Mouse (Mus musculus) limb, embryonic 14.5 days (tissue): ENCODE data around the gene Col1a1. TPM values are rescaled to one million over a fixed set of nuclear protein-coding genes. Genes with fewer than 3 reads are reported as not detected.

ENCODE experiments used
- ATAC-seq: fragments of 200-750 bp; cut with Nextera tagmentation; 2 replicates; pipeline ENCODE4 v1.8.0; 2017; ENCODE audit warnings: low read depth, moderate number of reproducible peaks, moderate TSS enrichment; ENCODE audit not compliant: low FRiP score
- DNase-seq: peaks from one replicate; pipeline ENCODE4 v3.0.0-alpha.2; 2015; ENCODE audit warnings: low spot score
- H3K27ac ChIP-seq: fragments of 300-500 bp; sonication (generic); replicated peaks from 2 replicates; pipeline ENCODE4 v1.5.1; 2014; ENCODE audit warnings: low read depth, mild to moderate bottlenecking, low read length, moderate library complexity, mixed read lengths
- H3K27me3 ChIP-seq: fragments of 300-500 bp; sonication (generic); 2 replicates; pipeline ENCODE4 v1.6.1; 2014; ENCODE audit warnings: low read length, mixed read lengths; ENCODE audit not compliant: control insufficient read depth, insufficient read depth
- H3K36me3 ChIP-seq: fragments of 300-500 bp; sonication (generic); 2 replicates; pipeline ENCODE4 v1.6.1; 2014; ENCODE audit warnings: mild to moderate bottlenecking, low read length, moderate library complexity, mixed read lengths; ENCODE audit not compliant: control insufficient read depth, insufficient read depth
- H3K4me1 ChIP-seq: fragments of 300-500 bp; sonication (generic); 2 replicates; pipeline ENCODE4 v1.6.1; 2014; ENCODE audit warnings: antibody characterized with exemption, low read length, mixed read lengths; ENCODE audit not compliant: control insufficient read depth, insufficient read depth
- H3K4me2 ChIP-seq: fragments of 300-500 bp; sonication (generic); replicated peaks from 2 replicates; pipeline ENCODE4 v1.6.1; 2014; ENCODE audit warnings: low read depth, mild to moderate bottlenecking, low read length, moderate library complexity; ENCODE audit not compliant: severe bottlenecking
- H3K4me3 ChIP-seq: fragments of 300-500 bp; sonication (generic); replicated peaks from 2 replicates; pipeline ENCODE4 v1.5.1; 2014; ENCODE audit warnings: low read length
- H3K9ac ChIP-seq: fragments of 300-500 bp; sonication (generic); 2 replicates; pipeline ENCODE4 v1.6.1; 2014; ENCODE audit warnings: mild to moderate bottlenecking, low read depth, low read length, moderate library complexity; ENCODE audit not compliant: severe bottlenecking
- H3K9me3 ChIP-seq: fragments of 300-500 bp; sonication (generic); 2 replicates; pipeline ENCODE4 v1.6.1; 2016; ENCODE audit warnings: low read length; ENCODE audit not compliant: control insufficient read depth
- POLR2A ChIP-seq: fragments of 200-500 bp; IDR thresholded peaks from 2 replicates; pipeline ENCODE4 v1.8.0; 2012; ENCODE audit warnings: inconsistent platforms, mild to moderate bottlenecking, moderate library complexity, borderline replicate concordance; ENCODE audit not compliant: insufficient read depth, insufficient read length; ENCODE audit errors: extremely low read depth
- WGBS: fragments of 180-500 bp; shearing (Covaris S2); extraction: QIAGEN DNeasy Blood & Tissue Kit; methylation state at CpG from one replicate; pipeline ENCODE4 v1.1.7; 2014; 5-methylcytosine and 5-hydroxymethylcytosine counted together
- polyA plus RNA-seq, 2 experiments: library from polyadenylated mRNA; depleted of rRNA in 1 of 2; stranded (reverse) in 1 of 2; unstranded in 1 of 2; fragments of >200 nt; fragmentation: Nextera tagmentation in 1 of 2; extraction: Ambion mirVana in 1 of 2; gene quantifications; 2 replicates each; pipeline versions ENCODE4 v1.2.1 to v1.2.3; 2012 to 2014

The Col1a1 gene
- polyA plus RNA-seq, 2 experiments, result 1,421 to 2,873 TPM

DNA sequence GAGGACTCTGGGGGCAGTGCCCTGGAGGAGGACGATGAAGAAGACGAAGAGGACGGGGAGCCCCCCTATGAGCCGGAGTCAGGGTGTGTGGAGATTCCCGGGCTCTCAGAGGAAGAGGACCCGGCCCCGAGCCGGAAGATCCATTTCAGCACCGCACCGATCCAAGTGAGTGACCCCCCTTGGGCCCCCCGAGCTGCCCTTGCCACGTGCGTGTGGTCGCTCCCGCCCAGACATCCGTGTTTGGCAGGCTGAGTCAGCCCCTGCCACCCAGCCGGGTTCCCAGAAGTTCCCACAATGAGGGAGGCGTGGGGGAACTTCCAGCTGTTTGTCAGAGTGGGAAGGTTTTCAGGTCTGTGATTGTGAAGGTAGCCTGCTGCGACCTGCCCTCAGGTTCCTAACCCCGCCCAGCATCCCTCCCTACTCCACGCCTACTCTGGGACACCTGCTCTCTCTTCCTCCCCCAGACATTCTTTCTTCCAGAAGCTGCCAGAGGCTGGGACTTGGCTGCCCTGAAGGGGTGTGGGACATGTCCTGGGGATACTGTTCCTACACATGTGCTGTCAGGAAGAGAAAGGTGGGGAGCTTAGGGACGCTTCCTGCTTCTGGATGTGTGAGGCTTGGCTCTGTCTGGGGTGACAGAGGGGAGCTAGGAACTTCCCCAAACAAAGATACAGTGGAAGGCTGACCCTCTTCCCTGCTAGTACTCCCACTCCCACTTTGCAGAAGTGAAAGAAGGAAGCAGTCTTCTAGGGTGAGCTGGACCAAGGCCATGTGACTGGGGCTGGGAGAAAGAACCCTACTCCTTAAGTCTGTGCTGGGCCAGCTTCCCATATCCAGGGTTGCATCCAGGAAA is 57.0 kb downstream of the Col1a1 start:
- Histone ChIP-seq H3K9me3 (no peaks in the 10 kb centered on the region), H3K27me3 (no peaks in the 10 kb centered on the region), H3K4me2 (peak overlapping the region; percentile 100), H3K27ac (no peak overlapping the region; the same call in 1 of the 2 replicates), H3K4me1 (peaks cover 57% of the 10 kb centered on the region), H3K9ac (peak overlapping the region; percentile 82), H3K36me3 (peaks cover 36% of the 10 kb centered on the region), H3K4me3 (peak overlapping the region; percentile 87)
- 1% methylated on average over 20 of the region's 22 CpGs for WGBS
- DNase-seq, result peak; percentile 55
- no peak for ATAC-seq
- no peak for TF ChIP-seq POLR2A

DNA sequence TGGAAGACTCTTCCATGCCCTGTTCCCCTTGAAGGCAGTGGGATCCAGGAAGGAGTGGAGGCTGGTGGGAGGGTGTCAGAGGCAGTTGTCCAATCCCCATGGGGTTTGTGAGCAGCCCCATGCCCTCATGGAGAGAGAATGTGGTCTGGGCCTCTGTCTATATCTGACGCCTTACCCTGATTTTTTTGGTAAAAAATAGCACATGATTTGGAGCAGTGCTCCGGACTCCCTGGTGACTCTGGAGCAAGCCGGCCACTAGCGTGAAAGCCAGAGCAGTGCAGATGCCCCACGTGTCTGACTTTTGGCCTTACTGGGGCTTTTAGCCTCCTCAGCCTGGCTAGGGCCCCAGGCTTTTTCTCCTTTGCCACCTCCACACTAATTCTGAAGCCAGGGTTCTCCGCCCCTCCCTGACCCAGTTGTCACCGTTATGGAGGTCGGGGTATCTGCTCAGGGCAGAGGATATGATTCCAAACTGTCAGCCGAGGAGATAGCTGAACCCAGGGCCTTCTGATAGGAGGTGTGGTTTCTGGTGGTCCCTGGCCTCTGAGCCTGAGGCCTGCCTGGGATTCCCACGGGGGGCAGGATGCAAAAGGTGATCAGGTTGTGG is 58.3 kb downstream of the Col1a1 start:
- TF ChIP-seq POLR2A, result no peak
- Histone ChIP-seq H3K36me3 (peaks cover 50% of the 10 kb centered on the region), H3K4me1 (peaks cover 44% of the 10 kb centered on the region), H3K9me3 (no peaks in the 10 kb centered on the region), H3K27ac (no peak overlapping the region), H3K4me2 (peak overlapping the region; percentile 100), H3K27me3 (no peaks in the 10 kb centered on the region), H3K4me3 (peak overlapping the region; percentile 87), H3K9ac (peak overlapping the region; percentile 82)
- DNase-seq, result no peak
- 41% methylated on average over 10 of the region's 10 CpGs for WGBS
- ATAC-seq, result no peak

DNA sequence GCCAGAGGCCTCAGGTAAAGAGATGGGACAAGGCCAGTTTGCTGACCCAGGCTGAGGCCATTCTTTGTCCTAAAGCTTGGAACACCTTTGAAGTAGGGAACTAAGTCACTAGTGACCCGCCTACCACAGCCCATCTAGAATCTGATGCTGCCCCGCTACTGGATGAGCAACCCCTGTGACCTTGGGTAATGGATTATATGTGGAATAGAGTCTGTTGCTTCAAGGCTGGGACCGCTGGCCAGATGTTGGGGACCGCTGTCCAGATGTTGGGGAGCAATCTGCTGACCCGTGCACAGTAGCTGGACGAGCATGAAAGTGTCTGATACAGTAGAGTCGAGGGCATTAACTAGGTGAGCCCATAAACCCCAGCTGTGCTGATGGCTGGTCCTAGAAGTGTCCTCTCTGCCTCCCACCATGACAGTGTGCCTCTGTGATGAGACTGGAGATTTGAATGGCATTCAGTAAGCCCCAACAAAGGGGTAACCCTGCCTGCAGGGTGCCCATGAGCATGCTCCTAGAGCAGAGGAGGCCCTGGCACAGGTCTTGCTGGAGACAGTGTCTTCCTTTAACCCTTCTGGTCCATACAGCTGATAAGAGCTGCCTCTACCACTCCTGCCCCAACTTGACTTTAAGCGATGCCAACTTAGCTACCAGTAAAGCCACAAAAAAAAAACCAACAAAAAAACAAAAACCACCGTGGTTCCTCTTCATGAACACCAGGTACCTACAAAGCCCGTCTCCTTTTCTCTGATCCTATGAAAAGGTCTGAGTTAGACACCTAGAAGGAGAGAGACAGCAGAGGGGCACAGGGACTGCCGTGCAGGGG is 59.1 kb downstream of the Col1a1 start:
- no peaks in the 10 kb centered on the region for H3K27me3 ChIP-seq
- TF ChIP-seq POLR2A, result no peak
- peaks cover 57% of the 10 kb centered on the region for H3K36me3 ChIP-seq
- DNase-seq, result no peak
- ATAC-seq, result no peak
- H3K9me3 ChIP-seq, result no peaks in the 10 kb centered on the region
- peak overlapping the region; percentile 82 for H3K9ac ChIP-seq
- WGBS, result 76% methylated on average over 11 of the region's 11 CpGs
- H3K4me1 ChIP-seq, result peaks cover 40% of the 10 kb centered on the region
- H3K4me3 ChIP-seq, result peak overlapping the region; percentile 87; the same call in 1 of the 2 replicates
- peak overlapping the region; percentile 100 for H3K4me2 ChIP-seq
- no peak overlapping the region for H3K27ac ChIP-seq

DNA sequence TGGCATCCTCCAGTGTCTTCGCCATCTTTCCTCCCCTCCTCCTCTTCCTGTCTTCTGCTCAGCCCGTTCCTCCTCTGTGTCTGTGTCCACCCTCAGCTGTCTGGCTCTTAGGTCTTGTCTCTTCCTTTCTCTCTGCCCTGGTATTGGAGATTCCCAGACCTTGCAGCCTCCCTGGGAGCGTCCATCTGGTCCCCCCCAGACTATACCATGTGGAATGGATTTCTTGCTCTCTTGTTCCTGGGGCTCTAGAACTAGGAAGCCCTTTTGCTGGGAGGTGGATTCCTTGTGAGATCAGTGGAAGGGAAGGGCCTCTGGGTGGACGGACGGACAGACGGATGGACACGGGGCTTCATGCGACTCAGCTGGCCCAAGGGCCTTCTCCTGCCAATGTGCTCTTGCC is 60.1 kb downstream of the Col1a1 start:
- H3K27ac ChIP-seq, result no peak overlapping the region
- H3K4me1 ChIP-seq, result peaks cover 38% of the 10 kb centered on the region

DNA sequence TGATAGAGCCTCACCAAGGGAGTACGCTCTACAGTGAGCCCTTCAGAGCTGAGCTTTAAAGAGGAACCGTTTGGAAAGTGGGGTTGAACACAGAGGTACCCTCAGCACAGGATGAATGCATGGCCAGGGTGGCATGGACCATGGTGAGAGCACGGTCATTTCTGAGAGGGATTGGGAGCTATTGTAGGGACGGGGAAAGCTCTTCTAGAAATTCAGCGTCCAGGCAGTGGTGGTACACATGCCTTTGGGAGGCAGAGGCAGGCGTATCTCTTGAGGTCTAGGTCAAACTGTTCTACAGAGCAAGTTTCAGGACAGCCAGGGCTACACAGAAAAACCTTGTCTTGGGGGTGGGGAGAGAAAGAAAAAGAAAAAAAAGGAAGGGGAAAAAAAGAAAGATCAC is 61.0 kb downstream of the Col1a1 start:
- 90% methylated on average over 6 of the region's 6 CpGs for WGBS
- H3K4me1 ChIP-seq, result peaks cover 38% of the 10 kb centered on the region
- no peaks in the 10 kb centered on the region for H3K9me3 ChIP-seq
- H3K27ac ChIP-seq, result no peak overlapping the region
- ATAC-seq (no peak), DNase-seq (no peak)
- TF ChIP-seq POLR2A, result no peak
- no peak overlapping the region for H3K4me3 ChIP-seq
- H3K4me2 ChIP-seq, result no peak overlapping the region
- peaks cover 71% of the 10 kb centered on the region for H3K36me3 ChIP-seq
- no peak overlapping the region for H3K9ac ChIP-seq
- no peaks in the 10 kb centered on the region for H3K27me3 ChIP-seq

More for the DNA sequence above, 60.1 kb downstream of the Col1a1 start:
- Histone ChIP-seq H3K9me3 (no peaks in the 10 kb centered on the region), H3K4me2 (no peak overlapping the region), H3K4me3 (no peak overlapping the region), H3K9ac (0 out of 2 replicates have a peak overlapping the region, but pooled peaks have one; percentile 21), H3K36me3 (peaks cover 63% of the 10 kb centered on the region), H3K27me3 (no peaks in the 10 kb centered on the region)
- DNase-seq (no peak), ATAC-seq (no peak)
- 88% methylated on average over 8 of the region's 8 CpGs for WGBS
- TF ChIP-seq POLR2A, result no peak
